Mouse (Mus musculus): Measurements from ENCODE around the gene Klrd1. TPM values are rescaled to one million over a fixed set of nuclear protein-coding genes. Genes with fewer than 3 reads are reported as not detected.
"Not testable (repeated sequence)": the region's sequence is repeated elsewhere in the genome, so short reads cannot be mapped to it uniquely, and the experiment has no call there.

The Klrd1 gene
- polyA plus RNA-seq, 1 experiment from 2014 or later, result not detected

DNA sequence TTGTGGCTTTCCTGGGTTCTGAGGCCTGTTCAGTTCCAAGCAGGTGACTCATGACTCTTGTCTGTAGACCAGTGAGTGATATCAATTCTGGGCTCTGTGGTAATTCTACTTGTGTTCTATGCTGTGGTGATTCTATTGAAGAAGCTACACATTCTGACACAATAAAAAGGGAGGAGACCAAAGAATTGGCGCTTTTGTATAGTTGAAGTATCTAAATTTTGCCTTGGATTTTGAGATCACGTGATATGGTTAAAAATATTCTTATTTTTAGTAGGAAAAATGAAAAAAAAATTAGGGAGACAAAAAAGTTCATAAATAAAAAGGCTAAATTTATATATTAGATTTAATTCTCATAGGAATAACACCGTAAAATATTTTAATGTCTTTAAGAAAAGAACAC is 51.7 kb downstream of the Klrd1 start, which contains the start of gene Klrc3:
Gene Klrc3, minus strand, starts transcription at position 101 of the 400 bp plus-strand sequence.
- H3K4me3 ChIP-seq (ENCODE audit: low read length); H3K9me3 ChIP-seq (ENCODE audit: control insufficient read depth, low read length); H3K9ac ChIP-seq (ENCODE audit: low read depth, low read length); H3K36me3 ChIP-seq (ENCODE audit: control insufficient read depth, insufficient read depth, low read length); H3K27me3 ChIP-seq (ENCODE audit: control insufficient read depth, insufficient read depth, low read length); H3K27ac ChIP-seq (ENCODE audit: low read depth, low read length); ATAC-seq (ENCODE audit: low FRiP score, low TSS enrichment); H3K4me1 ChIP-seq (ENCODE audit: control insufficient read depth, insufficient read depth, low read length); H3K4me2 ChIP-seq (replicated peaks; ENCODE audit: low read depth, low read length): not testable (repeated sequence)
- WGBS, result 84% methylated on average over 3 of the region's 3 CpGs

DNA sequence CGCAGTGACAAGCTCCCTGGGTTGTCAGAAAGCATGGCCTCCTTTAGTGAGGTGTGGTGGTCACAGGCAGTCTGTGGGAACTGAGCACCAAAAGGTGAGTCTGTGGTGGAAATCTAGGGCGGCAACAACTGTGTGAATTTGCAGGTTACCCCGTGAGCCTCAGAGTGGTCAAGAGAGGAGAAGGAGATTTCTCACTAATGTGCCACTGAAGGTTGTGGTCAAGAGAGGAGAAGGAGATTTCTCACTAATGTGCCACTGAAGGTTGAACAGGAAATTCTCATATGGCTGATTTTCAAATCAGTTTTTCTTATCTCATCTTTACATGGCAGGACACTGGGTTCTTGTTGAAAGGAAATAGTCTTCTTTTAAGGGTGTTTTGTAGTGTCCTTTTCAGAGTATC is 52.5 kb downstream of the Klrd1 start:
- not testable (repeated sequence) for H3K27ac ChIP-seq (ENCODE audit: low read depth, low read length); ATAC-seq (ENCODE audit: low FRiP score, low TSS enrichment); H3K4me3 ChIP-seq (ENCODE audit: low read length); H3K27me3 ChIP-seq (ENCODE audit: control insufficient read depth, insufficient read depth, low read length); H3K9ac ChIP-seq (ENCODE audit: low read depth, low read length); H3K4me2 ChIP-seq (replicated peaks; ENCODE audit: low read depth, low read length); H3K36me3 ChIP-seq (ENCODE audit: control insufficient read depth, insufficient read depth, low read length); H3K4me1 ChIP-seq (ENCODE audit: control insufficient read depth, insufficient read depth, low read length); H3K9me3 ChIP-seq (ENCODE audit: control insufficient read depth, low read length)
- 67% methylated on average over 1 of the region's 3 CpGs for WGBS

Other genes with a start within 250 kb of the Klrd1 start
- 0.50 and 0.85 TPM in 2 replicates for gene Clec12a, start 249.1 kb upstream of the Klrd1 start, polyA plus RNA-seq (2014; fragmentation: Nextera tagmentation; extraction: Ambion mirVana)
- gene Clec12b, start 205.9 kb upstream of the Klrd1 start, polyA plus RNA-seq (2014; fragmentation: Nextera tagmentation; extraction: Ambion mirVana), result not detected in 2 replicates
- gene Clec1b, start 194.5 kb upstream of the Klrd1 start, polyA plus RNA-seq (2014; fragmentation: Nextera tagmentation; extraction: Ambion mirVana), result 2.5 and 4.7 TPM in 2 replicates
- 0.41 and 0.45 TPM in 2 replicates for gene Clec9a, start 182.9 kb upstream of the Klrd1 start, polyA plus RNA-seq (2014; fragmentation: Nextera tagmentation; extraction: Ambion mirVana)
- gene Clec1a, start 139.8 kb upstream of the Klrd1 start, polyA plus RNA-seq (2014; fragmentation: Nextera tagmentation; extraction: Ambion mirVana), result 5.8 and 6.2 TPM in 2 replicates
- gene Olr1, start 84.6 kb upstream of the Klrd1 start, polyA plus RNA-seq (2014; fragmentation: Nextera tagmentation; extraction: Ambion mirVana), result not detected in 2 replicates
- 24.0 and 38.3 TPM in 2 replicates for gene Tmem52b, start 79.2 kb upstream of the Klrd1 start, polyA plus RNA-seq (2014; fragmentation: Nextera tagmentation; extraction: Ambion mirVana)
- 16.7 and 22.4 TPM in 2 replicates for gene Gabarapl1, start 58.6 kb upstream of the Klrd1 start, polyA plus RNA-seq (2014; fragmentation: Nextera tagmentation; extraction: Ambion mirVana)
- not detected in 2 replicates for gene Klre1, start 13.9 kb upstream of the Klrd1 start, polyA plus RNA-seq (2014; fragmentation: Nextera tagmentation; extraction: Ambion mirVana)
- gene Klrk1, start 32.1 kb downstream of the Klrd1 start, polyA plus RNA-seq (2014; fragmentation: Nextera tagmentation; extraction: Ambion mirVana), result not detected in 2 replicates
- gene Klrc3, start 51.6 kb downstream of the Klrd1 start, polyA plus RNA-seq (2014; fragmentation: Nextera tagmentation; extraction: Ambion mirVana), result not detected in 2 replicates
- not detected in 2 replicates for gene Klrc2, start 68.9 kb downstream of the Klrd1 start, polyA plus RNA-seq (2014; fragmentation: Nextera tagmentation; extraction: Ambion mirVana)
- not detected in 2 replicates for gene Klrc1, start 87.2 kb downstream of the Klrd1 start, polyA plus RNA-seq (2014; fragmentation: Nextera tagmentation; extraction: Ambion mirVana)
- gene Klri1, start 125.3 kb downstream of the Klrd1 start, polyA plus RNA-seq (2014; fragmentation: Nextera tagmentation; extraction: Ambion mirVana), result 0.71 TPM in 1 of 2 replicates, not detected in the other
- not detected in 2 replicates for gene Klri2, start 148.7 kb downstream of the Klrd1 start, polyA plus RNA-seq (2014; fragmentation: Nextera tagmentation; extraction: Ambion mirVana)
- gene Gm156, start 192.5 kb downstream of the Klrd1 start, polyA plus RNA-seq (2014; fragmentation: Nextera tagmentation; extraction: Ambion mirVana), result not detected in 2 replicates

Data from kidney, embryonic 14.5 days (tissue).